Mouse (Mus musculus): Measurements from ENCODE around the gene Nme7. TPM values are rescaled to one million over a fixed set of nuclear protein-coding genes. Genes with fewer than 3 reads are reported as not detected.

The Nme7 gene
- polyA plus RNA-seq, 1 experiment = 14.8 TPM

DNA sequence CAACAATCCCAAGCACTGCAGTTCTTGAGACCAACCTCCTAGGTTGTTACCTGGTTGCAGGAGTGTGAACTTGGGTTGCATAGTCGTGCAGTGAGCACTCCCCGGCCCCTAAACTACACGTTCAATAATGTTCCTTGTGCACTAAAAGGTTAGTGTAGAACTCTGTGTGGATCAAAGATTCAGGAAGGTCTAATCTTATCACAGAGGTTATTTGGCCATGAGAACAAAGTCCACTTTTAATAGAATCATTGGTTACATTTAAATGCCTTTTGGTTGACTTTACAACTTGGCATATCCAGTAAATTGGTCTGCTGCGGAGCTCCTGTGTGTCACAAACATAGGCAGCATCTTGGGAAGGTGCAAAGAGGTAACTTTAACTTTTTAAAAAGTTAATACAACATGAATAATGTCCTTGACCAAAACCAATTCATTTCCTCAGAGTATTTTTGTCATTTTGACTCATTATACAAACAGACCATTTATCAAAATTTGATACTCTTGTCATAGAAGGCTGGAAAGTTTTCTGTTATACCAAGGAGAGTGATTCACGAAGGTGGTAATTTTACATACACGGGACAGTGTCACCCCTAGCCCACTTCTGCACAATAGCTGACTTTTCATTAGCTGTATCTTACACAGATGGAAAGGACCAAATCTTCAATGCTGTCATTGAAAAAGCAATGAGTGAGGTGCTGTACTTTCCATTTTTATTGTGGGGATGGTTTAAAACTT, 116.9 kb downstream of the Nme7 start:
- DNase-seq = no peak
- TF ChIP-seq POLR2A (IDR thresholded peaks at IDR 0.05; ENCODE audit: low read depth, low read length) (no peak), CTCF (conservative IDR thresholded peaks at IDR 0.05; ENCODE audit: insufficient read depth, insufficient read length, low read depth, low read length) (no peak)
- no peak overlapping the region for H3K4me3 ChIP-seq (ENCODE audit: insufficient read depth, low read depth, low read length)
- H3K4me1 ChIP-seq (ENCODE audit: control insufficient read depth, insufficient read depth, low read length) = peaks cover 18% of the 10 kb centered on the region
- H3K27me3 ChIP-seq (replicated peaks; ENCODE audit: control insufficient read depth, insufficient read depth, low read length) = no peaks in the 10 kb centered on the region
- H3K27ac ChIP-seq (ENCODE audit: insufficient read depth, low read depth, low read length) = peak overlapping the region; percentile 43; the same call in 1 of the 2 replicates
- WGBS = 64% methylated on average over 6 of the region's 6 CpGs
- H3K36me3 ChIP-seq (ENCODE audit: control insufficient read depth, insufficient read depth, low read length) = no peaks in the 10 kb centered on the region

DNA sequence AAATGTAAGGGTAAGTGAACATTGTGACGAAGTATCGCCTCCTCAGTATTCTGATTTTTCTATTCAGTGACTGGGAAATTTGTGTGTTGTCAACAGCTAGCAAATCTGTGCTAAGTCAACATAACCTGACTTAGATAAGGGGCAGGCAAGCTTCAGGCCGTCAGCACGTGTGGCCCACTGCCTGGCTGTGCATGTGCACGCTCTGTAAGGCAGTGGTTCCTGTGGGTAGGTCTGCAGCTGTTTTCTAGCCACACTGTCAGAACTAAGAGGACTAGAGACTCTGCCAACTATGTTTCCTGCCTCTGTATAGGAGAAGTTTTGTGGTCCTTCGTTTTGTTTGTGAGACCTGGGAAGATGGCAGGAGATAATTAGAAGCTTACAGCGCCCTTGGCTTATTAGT, 122.3 kb downstream of the Nme7 start:
- no peaks in the 10 kb centered on the region for H3K36me3 ChIP-seq (ENCODE audit: control insufficient read depth, insufficient read depth, low read length)

DNA sequence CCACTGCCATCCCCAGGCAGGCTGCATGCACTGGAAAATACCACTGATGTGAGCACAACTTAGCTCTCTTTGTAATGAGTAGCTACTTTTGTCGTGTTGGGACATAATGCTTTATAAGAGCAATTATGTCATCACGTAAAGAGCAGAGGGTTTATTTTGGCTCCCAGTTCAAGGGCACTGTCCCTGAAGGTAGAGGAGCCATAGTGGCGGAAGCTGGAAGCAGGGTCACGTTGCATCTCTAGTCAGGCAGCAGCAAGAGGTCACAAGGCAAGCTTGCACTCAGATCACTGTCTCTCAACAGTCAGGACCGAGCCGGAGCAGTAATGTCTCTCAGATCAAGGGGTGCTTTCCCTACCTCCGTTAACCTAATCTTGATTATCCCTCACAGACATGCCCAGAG, 123.9 kb downstream of the Nme7 start:
- 73% methylated on average over 7 of the region's 7 CpGs for WGBS
- no peak for DNase-seq
- Histone ChIP-seq H3K27me3 (replicated peaks; ENCODE audit: control insufficient read depth, insufficient read depth, low read length) (no peaks in the 10 kb centered on the region), H3K27ac (ENCODE audit: insufficient read depth, low read depth, low read length) (no peak overlapping the region), H3K36me3 (ENCODE audit: control insufficient read depth, insufficient read depth, low read length) (no peaks in the 10 kb centered on the region), H3K4me1 (ENCODE audit: control insufficient read depth, insufficient read depth, low read length) (peaks cover 4% of the 10 kb centered on the region; the same call in 1 of the 2 replicates), H3K4me3 (ENCODE audit: insufficient read depth, low read depth, low read length) (no peak overlapping the region)
- TF ChIP-seq CTCF (conservative IDR thresholded peaks at IDR 0.05; ENCODE audit: insufficient read depth, insufficient read length, low read depth, low read length) (no peak), POLR2A (IDR thresholded peaks at IDR 0.05; ENCODE audit: low read depth, low read length) (no peak)

More for the DNA sequence above, 122.3 kb downstream of the Nme7 start:
- Histone ChIP-seq H3K4me1 (ENCODE audit: control insufficient read depth, insufficient read depth, low read length) (no peaks in the 10 kb centered on the region), H3K27ac (ENCODE audit: insufficient read depth, low read depth, low read length) (no peak overlapping the region), H3K27me3 (replicated peaks; ENCODE audit: control insufficient read depth, insufficient read depth, low read length) (no peaks in the 10 kb centered on the region), H3K4me3 (ENCODE audit: insufficient read depth, low read depth, low read length) (no peak overlapping the region)
- 82% methylated on average over 7 of the region's 7 CpGs for WGBS
- no peak for DNase-seq
- TF ChIP-seq CTCF (conservative IDR thresholded peaks at IDR 0.05; ENCODE audit: insufficient read depth, insufficient read length, low read depth, low read length) (no peak), POLR2A (IDR thresholded peaks at IDR 0.05; ENCODE audit: low read depth, low read length) (no peak)

DNA sequence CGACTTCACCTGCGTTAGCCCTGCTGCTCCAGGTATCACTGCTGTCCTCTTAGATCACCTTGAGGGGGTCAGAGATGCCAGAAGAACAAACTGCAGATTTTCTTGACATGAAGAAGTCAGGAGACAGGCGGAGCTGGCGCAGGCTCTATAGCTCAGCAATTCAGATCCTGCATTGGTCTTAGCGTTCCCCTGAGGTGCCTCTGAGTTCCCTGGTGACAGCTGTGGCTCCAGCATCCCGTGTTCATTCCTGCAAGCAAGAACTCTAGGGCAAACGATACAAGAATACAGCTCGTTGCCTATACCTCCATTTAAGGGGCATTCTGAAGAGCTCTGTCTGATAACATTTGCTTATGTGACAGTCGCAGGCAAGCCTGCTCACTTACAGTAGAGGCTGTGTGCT, 124.7 kb downstream of the Nme7 start:
- H3K36me3 ChIP-seq (ENCODE audit: control insufficient read depth, insufficient read depth, low read length) = no peaks in the 10 kb centered on the region
- TF ChIP-seq CTCF (conservative IDR thresholded peaks at IDR 0.05; ENCODE audit: insufficient read depth, insufficient read length, low read depth, low read length) = no peak
- no peak for TF ChIP-seq POLR2A (IDR thresholded peaks at IDR 0.05; ENCODE audit: low read depth, low read length)
- DNase-seq = no peak
- H3K27ac ChIP-seq (ENCODE audit: insufficient read depth, low read depth, low read length) = no peak overlapping the region
- H3K27me3 ChIP-seq (replicated peaks; ENCODE audit: control insufficient read depth, insufficient read depth, low read length) = no peaks in the 10 kb centered on the region
- WGBS = 94% methylated on average over 9 of the region's 9 CpGs
- no peak overlapping the region for H3K4me3 ChIP-seq (ENCODE audit: insufficient read depth, low read depth, low read length)
- H3K4me1 ChIP-seq (ENCODE audit: control insufficient read depth, insufficient read depth, low read length) = peaks cover 12% of the 10 kb centered on the region; the same call in 1 of the 2 replicates

DNA sequence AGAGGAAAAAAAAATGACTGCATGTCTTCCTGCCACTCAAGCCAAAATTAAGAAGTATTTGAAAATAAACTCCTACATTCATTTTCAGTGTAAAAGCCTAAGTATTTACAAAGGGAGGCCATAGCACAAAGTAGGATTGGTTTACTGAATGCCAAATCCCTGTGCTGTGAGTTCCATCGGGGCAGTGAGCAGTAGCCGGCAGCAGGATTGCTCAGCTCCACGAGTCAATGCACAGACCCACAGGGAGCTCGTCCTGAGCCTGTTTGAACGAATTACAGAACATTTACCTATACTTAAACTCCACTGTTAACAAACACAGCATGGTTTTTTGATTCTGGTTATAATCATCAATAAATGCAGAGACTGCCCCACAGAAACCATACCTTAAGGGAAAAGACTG, 128.7 kb downstream of the Nme7 start:
- WGBS = 29% methylated on average over 5 of the region's 5 CpGs
- TF ChIP-seq POLR2A (IDR thresholded peaks at IDR 0.05; ENCODE audit: low read depth, low read length) (no peak), CTCF (conservative IDR thresholded peaks at IDR 0.05; ENCODE audit: insufficient read depth, insufficient read length, low read depth, low read length) (no peak)
- Histone ChIP-seq H3K36me3 (ENCODE audit: control insufficient read depth, insufficient read depth, low read length) (peaks cover 8% of the 10 kb centered on the region), H3K27me3 (replicated peaks; ENCODE audit: control insufficient read depth, insufficient read depth, low read length) (no peaks in the 10 kb centered on the region), H3K4me3 (ENCODE audit: insufficient read depth, low read depth, low read length) (no peak overlapping the region), H3K27ac (ENCODE audit: insufficient read depth, low read depth, low read length) (no peak overlapping the region), H3K4me1 (ENCODE audit: control insufficient read depth, insufficient read depth, low read length) (peaks cover 23% of the 10 kb centered on the region; the same call in 1 of the 2 replicates)
- peak; percentile 45 for DNase-seq

DNA sequence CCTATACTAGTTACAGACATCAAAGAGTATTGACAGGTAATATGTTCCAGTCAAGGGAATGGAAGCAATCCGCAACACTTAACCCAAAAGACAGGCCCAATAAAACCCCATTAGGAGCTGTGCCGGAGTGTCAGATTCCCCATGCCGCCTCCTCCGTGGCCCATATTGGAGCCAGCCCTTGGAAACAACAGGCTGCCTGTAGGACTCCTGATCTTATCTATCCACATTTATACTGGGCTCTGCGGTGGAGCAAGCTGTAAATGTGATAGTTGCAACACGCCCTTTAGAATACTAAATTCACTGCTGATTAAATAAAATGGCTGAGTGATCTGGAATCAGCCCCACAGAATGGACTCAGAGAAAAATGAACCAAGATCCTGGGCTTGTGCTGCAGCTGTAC, 130.1 kb downstream of the Nme7 start:
- Histone ChIP-seq H3K4me3 (ENCODE audit: insufficient read depth, low read depth, low read length) (no peak overlapping the region), H3K4me1 (ENCODE audit: control insufficient read depth, insufficient read depth, low read length) (peaks cover 23% of the 10 kb centered on the region; the same call in 1 of the 2 replicates), H3K27me3 (replicated peaks; ENCODE audit: control insufficient read depth, insufficient read depth, low read length) (no peaks in the 10 kb centered on the region), H3K36me3 (ENCODE audit: control insufficient read depth, insufficient read depth, low read length) (peaks cover 15% of the 10 kb centered on the region), H3K27ac (ENCODE audit: insufficient read depth, low read depth, low read length) (no peak overlapping the region)
- DNase-seq = no peak
- no peak for TF ChIP-seq POLR2A (IDR thresholded peaks at IDR 0.05; ENCODE audit: low read depth, low read length)
- TF ChIP-seq CTCF (conservative IDR thresholded peaks at IDR 0.05; ENCODE audit: insufficient read depth, insufficient read length, low read depth, low read length) = no peak
- WGBS = 54% methylated on average over 6 of the region's 6 CpGs

DNA sequence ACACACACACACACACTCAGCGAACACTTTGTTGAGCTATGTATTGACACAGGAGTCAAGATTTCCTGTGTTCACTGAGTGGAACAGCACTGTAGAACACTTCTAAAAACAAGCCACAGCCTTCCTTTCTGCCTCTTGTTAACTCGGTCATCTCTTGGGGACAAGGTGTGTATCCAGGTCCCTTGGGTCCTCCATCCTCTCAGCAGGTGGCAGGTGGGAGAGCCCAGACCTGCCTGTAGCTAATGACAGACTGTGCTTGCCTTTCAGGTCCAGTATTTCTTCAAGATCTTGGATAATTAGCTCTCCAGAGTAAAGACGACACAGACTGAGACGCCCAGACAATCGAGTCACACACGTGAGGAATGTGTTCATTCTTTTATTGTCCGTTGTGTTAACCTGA, 132.8 kb downstream of the Nme7 start:
- H3K27ac ChIP-seq (ENCODE audit: insufficient read depth, low read depth, low read length) = peak overlapping the region; percentile 42; the same call in 1 of the 2 replicates
- peaks cover 27% of the 10 kb centered on the region for H3K36me3 ChIP-seq (ENCODE audit: control insufficient read depth, insufficient read depth, low read length)
- H3K4me3 ChIP-seq (ENCODE audit: insufficient read depth, low read depth, low read length) = no peak overlapping the region
- peaks cover 23% of the 10 kb centered on the region; the same call in 1 of the 2 replicates for H3K4me1 ChIP-seq (ENCODE audit: control insufficient read depth, insufficient read depth, low read length)
- H3K27me3 ChIP-seq (replicated peaks; ENCODE audit: control insufficient read depth, insufficient read depth, low read length) = no peaks in the 10 kb centered on the region
- 57% methylated on average over 7 of the region's 7 CpGs for WGBS
- DNase-seq = no peak
- TF ChIP-seq POLR2A (IDR thresholded peaks at IDR 0.05; ENCODE audit: low read depth, low read length) (no peak), CTCF (conservative IDR thresholded peaks at IDR 0.05; ENCODE audit: insufficient read depth, insufficient read length, low read depth, low read length) (no peak)

Data from kidney, adult 2 months (tissue).